Mouse (Mus musculus): Measurements from ENCODE around the gene Mettl8.

DNA sequence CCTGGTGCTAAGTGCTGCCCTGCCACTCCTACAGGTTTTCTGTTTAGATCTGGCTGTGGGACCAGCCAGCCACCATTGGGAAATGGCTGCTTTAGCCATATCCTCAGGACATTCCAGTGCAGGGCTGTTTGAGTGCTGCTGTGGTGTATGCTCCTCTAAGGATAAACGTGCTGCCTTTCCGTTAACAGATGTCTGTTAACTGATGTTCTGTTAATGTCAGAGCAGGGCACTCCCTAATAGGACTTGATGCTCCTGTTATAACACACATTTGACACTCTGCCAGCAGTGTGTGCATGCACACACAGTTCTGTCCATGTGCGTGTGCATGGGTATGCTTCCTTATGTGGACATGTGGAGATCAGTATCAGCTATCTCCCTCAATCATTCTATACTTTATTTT is 61.6 kb downstream of the Mettl8 start:
- TF ChIP-seq CTCF (conservative IDR thresholded peaks at IDR 0.05; ENCODE audit: insufficient read depth, insufficient read length, low read depth, low read length) (no peak), POLR2A (IDR thresholded peaks at IDR 0.05; ENCODE audit: low read depth, low read length) (no peak)

Data from kidney, adult 2 months (tissue).